Mouse (Mus musculus): ENCODE results near the gene Plcb1. TPM values are rescaled to one million over a fixed set of nuclear protein-coding genes. Genes with fewer than 3 reads are reported as not detected.

The Plcb1 gene
- total RNA-seq, 2 experiments from 2014 or later = 0.96 to 9.5 TPM

DNA sequence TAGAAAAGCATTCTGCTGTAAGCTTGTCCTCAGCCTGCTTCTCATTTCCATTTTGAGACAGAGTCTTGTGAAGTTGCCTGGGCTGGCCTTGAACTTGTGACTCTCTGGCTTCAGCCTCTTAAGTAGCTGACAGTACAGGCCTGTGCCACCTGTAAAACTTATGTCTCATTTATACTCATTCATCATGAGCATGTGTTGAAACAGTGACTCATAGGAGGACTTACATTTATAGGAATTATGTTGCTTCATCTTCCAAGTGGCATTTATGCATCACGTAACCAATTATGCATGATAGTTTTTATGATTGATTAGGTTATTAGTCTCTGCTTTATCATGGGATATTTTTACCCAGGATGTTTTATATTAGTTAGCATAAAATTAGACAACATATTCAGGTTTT, 667.7 kb downstream of the Plcb1 start:
- no peak for ATAC-seq (replicated peaks; ENCODE audit: low FRiP score, poor library complexity, severe bottlenecking)

DNA sequence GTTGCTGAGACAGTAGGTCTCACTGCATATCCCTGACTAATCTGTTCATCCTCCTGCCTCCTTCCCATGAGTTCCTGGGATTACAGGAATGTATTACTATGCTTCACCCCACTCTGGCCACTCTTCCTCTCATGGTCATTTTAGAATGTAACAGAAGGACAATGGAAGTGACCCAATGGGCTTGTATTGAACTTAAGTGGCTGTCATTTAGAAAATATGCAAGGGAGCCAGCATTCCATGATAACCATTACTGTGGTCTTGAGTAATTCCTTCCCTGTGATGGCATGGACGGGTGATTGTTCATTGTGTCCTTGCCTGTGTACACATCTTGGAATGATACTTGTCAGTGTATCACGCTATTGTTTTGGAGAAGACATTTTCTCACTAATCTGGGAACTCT, 668.1 kb downstream of the Plcb1 start:
- no peak for ATAC-seq (replicated peaks; ENCODE audit: low FRiP score, poor library complexity, severe bottlenecking)

DNA sequence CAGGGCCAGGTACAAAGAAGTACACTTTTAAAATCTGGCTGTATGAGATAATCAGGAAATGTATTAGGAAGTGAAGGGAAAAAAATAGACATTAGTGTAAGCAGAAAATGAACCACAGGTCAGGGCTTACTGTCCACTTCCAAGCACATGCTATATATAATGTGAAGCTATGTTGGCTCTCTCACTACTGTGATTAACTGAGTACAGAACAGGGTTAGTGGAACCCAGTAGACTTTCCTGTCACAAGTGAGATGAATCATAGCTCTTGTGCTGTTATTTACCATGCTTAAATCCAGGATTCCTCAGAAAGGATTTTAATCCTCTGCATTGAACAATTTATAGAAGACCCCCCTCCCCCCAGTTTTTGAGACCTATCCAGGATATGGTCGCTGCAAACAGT, 668.6 kb downstream of the Plcb1 start:
- ATAC-seq (replicated peaks; ENCODE audit: low FRiP score, poor library complexity, severe bottlenecking) = no peak

DNA sequence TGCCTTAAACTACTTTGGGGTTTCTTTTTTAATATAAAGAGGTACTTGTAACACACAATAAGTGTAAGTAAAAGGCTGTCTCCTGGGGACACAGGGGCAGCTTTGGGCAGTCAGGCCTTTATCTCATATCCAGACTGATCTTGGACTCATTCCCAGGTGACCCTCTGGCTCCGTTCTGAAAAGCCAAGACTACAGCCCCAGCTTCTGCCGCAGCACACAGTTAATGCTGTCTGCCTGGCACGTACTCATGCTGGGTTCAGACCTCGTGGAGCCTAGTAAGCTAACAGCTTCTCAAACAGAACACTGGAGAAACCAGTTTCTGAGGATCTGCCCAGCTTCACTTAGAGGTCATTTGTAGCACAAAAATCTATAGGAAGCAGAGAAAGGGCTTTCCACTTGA, 682.0 kb downstream of the Plcb1 start:
- ATAC-seq (replicated peaks; ENCODE audit: low FRiP score, poor library complexity, severe bottlenecking) = no peak

DNA sequence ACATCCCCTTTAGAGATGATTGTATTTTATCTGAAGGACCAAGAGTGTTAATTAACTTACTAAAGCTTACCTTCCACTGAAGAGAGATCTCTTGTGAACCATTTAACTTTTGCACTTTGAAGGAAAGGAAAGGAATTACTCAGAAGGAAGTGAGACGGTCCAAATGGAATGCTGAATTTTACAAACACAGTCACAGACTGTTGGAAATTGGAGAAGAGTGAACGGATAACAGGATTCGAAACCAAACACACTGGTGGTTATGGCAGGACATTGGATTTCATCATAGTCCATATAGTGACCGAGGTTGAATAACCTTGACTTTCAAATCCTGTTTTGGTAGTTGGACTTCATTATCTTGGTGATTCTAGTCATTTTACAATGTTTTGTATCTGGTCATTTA, 688.2 kb downstream of the Plcb1 start:
- ATAC-seq (replicated peaks; ENCODE audit: low FRiP score, poor library complexity, severe bottlenecking) = no peak

DNA sequence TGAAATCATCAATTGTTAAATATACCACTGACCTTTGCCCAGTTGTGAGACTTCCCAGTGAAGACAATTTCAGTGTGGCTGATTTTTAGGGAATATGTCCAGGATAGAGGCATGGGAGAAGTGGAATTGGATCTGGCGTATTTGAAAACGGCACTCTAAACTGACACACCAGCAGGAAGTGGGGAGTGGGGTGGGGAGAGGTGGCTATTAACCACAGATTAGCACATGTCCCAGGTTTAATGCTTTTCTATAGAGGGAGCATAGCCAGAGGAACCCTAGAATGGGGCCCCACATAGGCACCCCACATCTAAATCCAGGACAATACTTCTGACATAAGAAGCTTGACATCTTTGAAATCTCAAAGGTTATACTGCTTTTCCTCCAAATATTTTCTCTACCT, 699.4 kb downstream of the Plcb1 start:
- no peak for ATAC-seq (replicated peaks; ENCODE audit: low FRiP score, poor library complexity, severe bottlenecking)

DNA sequence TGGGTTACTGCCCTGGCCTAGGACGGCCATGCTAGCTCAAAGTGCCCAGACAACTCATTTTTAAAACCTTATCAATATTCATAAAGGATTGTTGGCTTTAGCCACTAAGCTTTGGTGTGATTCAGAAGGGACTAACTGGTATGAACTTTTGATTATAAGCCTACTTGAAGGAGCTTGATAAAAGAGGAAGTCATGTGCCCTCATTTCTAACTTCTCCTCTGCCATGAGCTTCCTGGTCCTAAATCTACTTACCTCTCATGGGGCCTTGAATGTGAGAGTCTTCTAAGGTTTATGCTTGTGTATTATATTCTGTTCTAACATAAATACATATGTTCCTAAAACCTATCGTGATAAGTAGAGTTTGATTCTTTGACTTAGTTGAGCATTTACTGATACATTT, 702.4 kb downstream of the Plcb1 start:
- ATAC-seq (replicated peaks; ENCODE audit: low FRiP score, poor library complexity, severe bottlenecking) = no peak

DNA sequence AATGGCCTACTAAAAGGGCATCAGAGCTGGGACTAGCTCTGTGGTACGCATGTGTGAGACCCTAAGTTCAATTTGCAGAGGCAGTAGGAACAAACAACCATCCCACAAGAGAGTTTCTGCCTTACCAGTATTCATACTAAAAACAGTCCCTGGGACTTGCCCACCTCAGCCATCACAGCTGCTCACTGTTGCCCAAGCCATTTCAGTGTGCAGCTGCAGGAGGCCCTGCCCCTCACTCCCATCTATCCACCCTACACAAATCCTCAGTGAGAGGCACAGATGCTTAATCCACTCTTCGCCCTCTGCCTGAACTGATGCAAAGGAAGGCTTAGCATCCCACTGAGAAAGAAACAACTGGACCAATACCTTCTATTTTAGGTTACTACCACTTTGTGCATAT, 703.3 kb downstream of the Plcb1 start:
- no peak for ATAC-seq (replicated peaks; ENCODE audit: low FRiP score, poor library complexity, severe bottlenecking)

DNA sequence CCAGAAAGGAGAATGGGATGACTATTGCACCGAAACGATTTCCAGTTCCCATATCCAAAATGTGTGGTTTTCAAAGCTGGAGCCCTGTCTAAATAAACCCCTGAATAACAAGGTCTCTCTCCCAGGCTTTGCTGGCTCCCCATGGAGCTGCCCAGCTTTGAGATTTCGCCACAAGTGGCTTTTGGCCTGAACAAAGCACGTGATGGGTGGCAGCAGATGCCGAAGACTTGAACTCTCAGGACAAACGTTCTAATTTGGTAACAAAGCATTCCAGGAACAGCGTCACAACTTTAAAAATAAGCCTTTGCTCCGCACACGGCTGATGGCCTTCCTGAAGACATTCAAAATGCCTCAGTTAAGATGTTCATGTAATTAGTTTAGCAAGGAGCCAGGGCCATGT, 706.9 kb downstream of the Plcb1 start:
- no peak for ATAC-seq (replicated peaks; ENCODE audit: low FRiP score, poor library complexity, severe bottlenecking)

DNA sequence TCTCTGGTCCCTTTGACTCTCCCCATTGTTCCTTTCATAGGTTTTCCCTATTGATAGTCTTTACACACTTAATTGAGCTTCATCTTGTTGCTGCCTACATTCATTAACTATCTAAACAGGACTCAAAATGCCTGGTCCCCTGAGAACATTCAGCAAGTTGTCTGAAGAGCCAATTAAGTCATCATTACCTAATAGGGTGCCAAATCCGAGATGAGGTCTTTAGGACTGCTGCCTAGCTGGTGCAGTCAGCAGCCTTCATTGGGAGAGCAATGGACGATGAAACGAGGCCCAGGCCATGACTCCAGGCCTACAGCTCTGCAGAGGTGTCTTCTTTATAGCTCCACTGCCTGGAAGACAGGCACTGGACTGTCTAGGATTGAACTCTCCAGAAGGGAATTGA, 710.7 kb downstream of the Plcb1 start:
- no peak for ATAC-seq (replicated peaks; ENCODE audit: low FRiP score, poor library complexity, severe bottlenecking)

DNA sequence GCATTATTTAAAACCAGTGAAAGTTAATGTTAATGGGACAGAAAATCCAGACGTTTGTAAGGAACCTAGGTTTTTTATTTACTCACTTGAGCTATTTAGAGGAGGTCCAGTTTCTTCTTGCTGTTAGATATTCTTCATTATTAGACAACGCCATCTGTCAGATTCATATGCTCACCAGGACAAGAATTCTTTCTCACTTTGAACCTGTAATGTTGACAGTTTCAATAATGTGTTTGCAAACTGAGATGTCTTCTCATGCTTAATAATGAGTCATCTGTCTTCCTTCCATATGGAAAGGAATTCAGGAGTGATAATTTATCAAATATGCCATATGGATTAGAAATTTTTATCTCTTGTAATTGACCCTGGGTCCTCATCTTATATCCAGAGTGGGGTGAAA, 711.4 kb downstream of the Plcb1 start:
- no peak for ATAC-seq (replicated peaks; ENCODE audit: low FRiP score, poor library complexity, severe bottlenecking)

DNA sequence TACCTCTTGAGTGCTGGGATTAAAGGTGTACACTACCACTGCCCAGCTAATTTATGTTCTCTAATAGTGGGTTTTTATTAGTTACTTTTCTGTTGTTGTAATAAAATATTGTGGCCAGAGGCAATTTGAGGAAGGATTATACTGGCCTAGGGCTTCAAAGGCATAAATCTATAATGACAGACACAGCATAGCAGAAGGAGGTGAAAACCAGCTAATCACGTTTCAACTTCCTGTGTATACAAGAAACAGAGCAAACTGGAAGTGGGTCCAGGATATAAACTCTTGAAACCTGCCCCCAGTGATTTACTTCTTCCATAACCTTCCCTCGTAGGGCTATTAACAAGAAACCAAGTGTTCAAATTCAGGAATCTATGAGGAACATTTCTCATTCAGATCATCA, 715.0 kb downstream of the Plcb1 start:
- ATAC-seq (replicated peaks; ENCODE audit: low FRiP score, poor library complexity, severe bottlenecking) = no peak

DNA sequence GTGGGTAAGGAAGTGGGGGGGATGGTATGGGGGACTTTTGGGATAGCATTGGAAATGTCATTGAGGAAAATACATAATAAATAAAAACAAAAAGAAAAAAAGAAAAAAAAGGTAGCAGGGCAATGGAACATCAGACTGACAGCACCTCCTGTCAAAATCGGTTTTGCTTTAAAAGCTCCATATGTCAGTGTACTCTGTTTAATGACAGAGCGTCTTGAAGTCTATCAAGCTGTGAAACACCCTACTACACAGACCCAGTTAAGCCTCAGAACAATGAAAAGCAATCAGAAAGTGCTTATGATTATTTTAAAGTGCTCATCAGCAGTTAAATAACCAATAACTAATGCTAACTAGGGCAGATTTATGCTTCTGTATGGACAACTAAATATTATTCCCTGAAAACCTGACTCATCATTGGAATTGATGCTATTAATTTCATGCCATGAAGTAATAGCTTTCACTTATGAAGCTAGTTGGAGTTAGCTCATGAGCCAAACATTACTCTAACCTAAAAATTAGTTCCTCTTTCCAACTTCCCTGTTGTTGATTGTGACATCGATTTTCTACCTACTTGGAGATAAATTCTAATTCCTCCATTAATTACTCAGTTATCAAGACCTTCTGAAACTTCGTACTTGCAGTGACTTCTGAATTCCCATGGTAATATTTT, 717.6 kb downstream of the Plcb1 start:
- no peak for ATAC-seq (replicated peaks; ENCODE audit: low FRiP score, poor library complexity, severe bottlenecking)

DNA sequence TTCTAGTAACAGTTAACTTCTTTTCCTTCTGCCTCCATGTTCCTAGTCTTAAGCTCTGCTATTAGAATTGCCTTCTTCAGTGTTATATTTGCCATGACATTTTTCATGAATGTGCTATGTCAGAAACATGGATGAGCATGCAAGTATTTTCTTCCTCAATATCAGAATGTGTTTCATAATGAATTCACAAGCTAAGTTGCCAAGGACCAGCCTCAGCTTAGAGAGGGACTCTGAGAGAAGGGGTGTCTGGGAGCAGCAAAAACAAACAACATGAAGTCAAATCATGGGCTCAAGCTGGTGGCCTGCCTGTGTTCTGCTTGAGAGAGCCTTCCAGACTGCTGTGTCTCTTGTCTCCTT, 718.1 kb downstream of the Plcb1 start:
- ATAC-seq (replicated peaks; ENCODE audit: low FRiP score, poor library complexity, severe bottlenecking) = no peak

DNA sequence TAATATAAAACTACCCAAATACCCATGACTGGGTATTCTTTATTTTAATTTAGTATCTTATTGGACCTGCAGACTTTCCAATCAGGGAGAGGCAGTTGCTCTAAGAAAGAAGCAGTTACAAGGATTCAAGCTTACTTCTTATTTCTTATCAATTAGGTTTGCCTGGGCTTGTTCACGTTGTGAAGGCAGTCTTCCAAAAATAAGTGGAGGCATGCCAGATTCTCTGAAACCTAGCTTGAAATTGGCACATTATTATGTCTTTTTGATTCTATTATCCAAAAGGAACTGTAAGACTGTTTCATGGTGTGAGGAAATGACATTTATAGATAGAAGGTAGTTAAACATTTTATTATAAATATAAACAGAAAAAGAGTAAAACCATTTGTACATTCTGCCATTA, 721.2 kb downstream of the Plcb1 start:
- ATAC-seq (replicated peaks; ENCODE audit: low FRiP score, poor library complexity, severe bottlenecking) = no peak

DNA sequence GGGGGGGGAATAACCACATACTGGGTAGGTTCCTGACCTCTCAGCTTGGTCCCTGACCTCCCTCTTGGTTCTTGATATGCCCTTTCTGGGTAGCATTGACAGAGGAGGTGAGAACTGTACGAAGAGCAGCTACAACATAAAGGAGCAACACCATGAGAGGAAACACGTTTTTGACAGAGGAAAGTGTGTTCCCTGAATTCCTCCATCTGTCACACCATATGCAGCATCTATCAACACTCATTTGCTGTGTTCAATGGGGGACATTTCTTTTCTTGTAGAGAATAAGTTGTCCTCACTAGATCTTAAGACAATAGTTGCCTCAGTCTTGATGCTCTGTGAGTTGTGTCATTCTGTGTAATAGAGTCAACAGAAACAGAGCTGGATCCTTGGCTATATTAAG, 733.1 kb downstream of the Plcb1 start:
- ATAC-seq (replicated peaks; ENCODE audit: low FRiP score, poor library complexity, severe bottlenecking) = no peak

Other genes with a start within 250 kb of the Plcb1 start
- gene Hao1, start 231.7 kb upstream of the Plcb1 start, total RNA-seq (2015; ENCODE audit: low replicate concordance) = not detected in 2 replicates
- gene Hao1, start 231.7 kb upstream of the Plcb1 start, total RNA-seq (2017; ENCODE audit: low replicate concordance) = not detected in 2 replicates
- 29.7 and 43.0 TPM in 2 replicates for gene Tmx4, start 141.9 kb upstream of the Plcb1 start, total RNA-seq (2015; ENCODE audit: low replicate concordance)
- 42.9 and 54.6 TPM in 2 replicates for gene Tmx4, start 141.9 kb upstream of the Plcb1 start, total RNA-seq (2017; ENCODE audit: low replicate concordance)

All from erythroblast, adult 5-6 weeks (primary cell).